Mouse (Mus musculus): ENCODE measurements around the gene Ppm1l. TPM values are rescaled to one million over a fixed set of nuclear protein-coding genes. Genes with fewer than 3 reads are reported as not detected.
A peak's percentile ranks its signal among the peaks of the same experiment; 100 is the strongest.
"Not testable (repeated sequence)": the region's sequence is repeated elsewhere in the genome, so short reads cannot be mapped to it uniquely, and the experiment has no call there.

Gene Ppm1l
- polyA plus RNA-seq, 1 experiment from 2014 or later, result 3.4 TPM

GRCm38 (mm10) chr3:69549602-69550001 lies 232.9 kb downstream of the Ppm1l start:
- Histone ChIP-seq H3K36me3 (ENCODE audit: control insufficient read depth, insufficient read depth, low read length) (no peaks in the 10 kb centered on the region), H3K9me3 (ENCODE audit: control insufficient read depth, low read length) (no peaks in the 10 kb centered on the region), H3K27me3 (replicated peaks; ENCODE audit: control insufficient read depth, insufficient read depth, low read length) (no peaks in the 10 kb centered on the region), H3K9ac (ENCODE audit: low read depth, low read length) (no peak overlapping the region), H3K4me3 (ENCODE audit: low read length) (no peak overlapping the region), H3K27ac (ENCODE audit: low read length) (no peak overlapping the region), H3K4me1 (ENCODE audit: control insufficient read depth, insufficient read depth, low read length) (no peaks in the 10 kb centered on the region), H3K4me2 (ENCODE audit: low read depth, low read length) (no peak overlapping the region)
- ATAC-seq, result no peak
- WGBS, result 79% methylated on average over 4 of the region's 4 CpGs

- Histone ChIP-seq H3K4me2 (ENCODE audit: low read depth, low read length) (no peak overlapping the region), H3K27me3 (replicated peaks; ENCODE audit: control insufficient read depth, insufficient read depth, low read length) (no peaks in the 10 kb centered on the region), H3K9me3 (ENCODE audit: control insufficient read depth, low read length) (no peaks in the 10 kb centered on the region), H3K27ac (ENCODE audit: low read length) (no peak overlapping the region), H3K9ac (ENCODE audit: low read depth, low read length) (no peak overlapping the region), H3K4me3 (ENCODE audit: low read length) (no peak overlapping the region), H3K4me1 (ENCODE audit: control insufficient read depth, insufficient read depth, low read length) (peaks cover 2% of the 10 kb centered on the region; the same call in 1 of the 2 replicates), H3K36me3 (ENCODE audit: control insufficient read depth, insufficient read depth, low read length) (no peaks in the 10 kb centered on the region)
- WGBS, result 80% methylated on average over 6 of the region's 6 CpGs
- no peak for ATAC-seq
These were observed 238.8 kb downstream of the Ppm1l start for GRCm38 (mm10) chr3:69555511-69555910.

GRCm38 (mm10) chr3:69556092-69556778 lies 239.6 kb downstream of the Ppm1l start:
- 81% methylated on average over 12 of the region's 12 CpGs for WGBS
- ATAC-seq, result no peak
- no peaks in the 10 kb centered on the region for H3K9me3 ChIP-seq (ENCODE audit: control insufficient read depth, low read length)
- no peak overlapping the region for H3K27ac ChIP-seq (ENCODE audit: low read length)
- peaks cover 2% of the 10 kb centered on the region; the same call in 1 of the 2 replicates for H3K4me1 ChIP-seq (ENCODE audit: control insufficient read depth, insufficient read depth, low read length)
- H3K4me3 ChIP-seq (ENCODE audit: low read length), result no peak overlapping the region
- no peak overlapping the region for H3K4me2 ChIP-seq (ENCODE audit: low read depth, low read length)
- H3K27me3 ChIP-seq (replicated peaks; ENCODE audit: control insufficient read depth, insufficient read depth, low read length), result no peaks in the 10 kb centered on the region
- H3K9ac ChIP-seq (ENCODE audit: low read depth, low read length), result no peak overlapping the region
- no peaks in the 10 kb centered on the region for H3K36me3 ChIP-seq (ENCODE audit: control insufficient read depth, insufficient read depth, low read length)

- H3K9ac ChIP-seq (ENCODE audit: low read depth, low read length), result no peak overlapping the region
- WGBS, result 66% methylated on average over 6 of the region's 6 CpGs
- H3K4me3 ChIP-seq (ENCODE audit: low read length), result no peak overlapping the region
- H3K4me1 ChIP-seq (ENCODE audit: control insufficient read depth, insufficient read depth, low read length), result peaks cover 2% of the 10 kb centered on the region; the same call in 1 of the 2 replicates
- H3K36me3 ChIP-seq (ENCODE audit: control insufficient read depth, insufficient read depth, low read length), result no peaks in the 10 kb centered on the region
- no peak overlapping the region for H3K27ac ChIP-seq (ENCODE audit: low read length)
- ATAC-seq, result no peak
- H3K4me2 ChIP-seq (ENCODE audit: low read depth, low read length), result no peak overlapping the region
- no peaks in the 10 kb centered on the region for H3K9me3 ChIP-seq (ENCODE audit: control insufficient read depth, low read length)
- H3K27me3 ChIP-seq (replicated peaks; ENCODE audit: control insufficient read depth, insufficient read depth, low read length), result no peaks in the 10 kb centered on the region
These were observed 242.8 kb downstream of the Ppm1l start for GRCm38 (mm10) chr3:69559316-69559974.

GRCm38 (mm10) chr3:69559975-69560330 lies 243.3 kb downstream of the Ppm1l start:
- 0 out of 2 replicates have a peak, but pooled peaks have one; percentile 40 for ATAC-seq

GRCm38 (mm10) chr3:69561686-69562085 lies 245.0 kb downstream of the Ppm1l start:
- peaks cover 2% of the 10 kb centered on the region; the same call in 1 of the 2 replicates for H3K4me1 ChIP-seq (ENCODE audit: control insufficient read depth, insufficient read depth, low read length)
- no peaks in the 10 kb centered on the region for H3K9me3 ChIP-seq (ENCODE audit: control insufficient read depth, low read length)
- no peak overlapping the region for H3K4me2 ChIP-seq (ENCODE audit: low read depth, low read length)
- no peak overlapping the region for H3K27ac ChIP-seq (ENCODE audit: low read length)
- H3K4me3 ChIP-seq (ENCODE audit: low read length), result no peak overlapping the region
- 64% methylated on average over 5 of the region's 5 CpGs for WGBS
- no peak for ATAC-seq
- H3K9ac ChIP-seq (ENCODE audit: low read depth, low read length), result no peak overlapping the region
- no peaks in the 10 kb centered on the region for H3K36me3 ChIP-seq (ENCODE audit: control insufficient read depth, insufficient read depth, low read length)
- H3K27me3 ChIP-seq (replicated peaks; ENCODE audit: control insufficient read depth, insufficient read depth, low read length), result no peaks in the 10 kb centered on the region

More at GRCm38 (mm10) chr3:69559975-69560330, 243.3 kb downstream of the Ppm1l start:
- no peak overlapping the region for H3K4me2 ChIP-seq (ENCODE audit: low read depth, low read length)
- H3K4me3 ChIP-seq (ENCODE audit: low read length), result no peak overlapping the region
- 61% methylated on average over 7 of the region's 7 CpGs for WGBS
- no peaks in the 10 kb centered on the region for H3K27me3 ChIP-seq (replicated peaks; ENCODE audit: control insufficient read depth, insufficient read depth, low read length)
- no peaks in the 10 kb centered on the region for H3K36me3 ChIP-seq (ENCODE audit: control insufficient read depth, insufficient read depth, low read length)
- no peak overlapping the region for H3K27ac ChIP-seq (ENCODE audit: low read length)
- H3K9ac ChIP-seq (ENCODE audit: low read depth, low read length), result no peak overlapping the region
- H3K9me3 ChIP-seq (ENCODE audit: control insufficient read depth, low read length), result no peaks in the 10 kb centered on the region
- H3K4me1 ChIP-seq (ENCODE audit: control insufficient read depth, insufficient read depth, low read length), result peaks cover 2% of the 10 kb centered on the region; the same call in 1 of the 2 replicates

GRCm38 (mm10) chr3:69563406-69563805 lies 246.7 kb downstream of the Ppm1l start:
- Histone ChIP-seq H3K4me3 (ENCODE audit: low read length) (no peak overlapping the region), H3K27me3 (replicated peaks; ENCODE audit: control insufficient read depth, insufficient read depth, low read length) (no peaks in the 10 kb centered on the region), H3K9ac (ENCODE audit: low read depth, low read length) (no peak overlapping the region), H3K9me3 (ENCODE audit: control insufficient read depth, low read length) (no peaks in the 10 kb centered on the region), H3K27ac (ENCODE audit: low read length) (no peak overlapping the region), H3K36me3 (ENCODE audit: control insufficient read depth, insufficient read depth, low read length) (no peaks in the 10 kb centered on the region), H3K4me1 (ENCODE audit: control insufficient read depth, insufficient read depth, low read length) (peaks cover 1% of the 10 kb centered on the region; the same call in 1 of the 2 replicates), H3K4me2 (ENCODE audit: low read depth, low read length) (no peak overlapping the region)
- 67% methylated on average over 4 of the region's 6 CpGs for WGBS
- no peak for ATAC-seq

GRCm38 (mm10) chr3:69565586-69565985 lies 248.9 kb downstream of the Ppm1l start:
- not testable (repeated sequence) for H3K27me3 ChIP-seq (replicated peaks; ENCODE audit: control insufficient read depth, insufficient read depth, low read length); H3K9ac ChIP-seq (ENCODE audit: low read depth, low read length); ATAC-seq; H3K4me3 ChIP-seq (ENCODE audit: low read length); H3K9me3 ChIP-seq (ENCODE audit: control insufficient read depth, low read length); H3K4me2 ChIP-seq (ENCODE audit: low read depth, low read length); H3K36me3 ChIP-seq (ENCODE audit: control insufficient read depth, insufficient read depth, low read length); H3K27ac ChIP-seq (ENCODE audit: low read length); H3K4me1 ChIP-seq (ENCODE audit: control insufficient read depth, insufficient read depth, low read length)
- 89% methylated on average over 1 of the region's 1 CpGs for WGBS

GRCm38 (mm10) chr3:69572561-69572960 lies 255.9 kb downstream of the Ppm1l start:
- Histone ChIP-seq H3K9me3 (ENCODE audit: control insufficient read depth, low read length) (no peaks in the 10 kb centered on the region), H3K4me3 (ENCODE audit: low read length) (no peak overlapping the region), H3K36me3 (ENCODE audit: control insufficient read depth, insufficient read depth, low read length) (no peaks in the 10 kb centered on the region), H3K4me2 (ENCODE audit: low read depth, low read length) (no peak overlapping the region), H3K9ac (ENCODE audit: low read depth, low read length) (no peak overlapping the region), H3K27me3 (replicated peaks; ENCODE audit: control insufficient read depth, insufficient read depth, low read length) (no peaks in the 10 kb centered on the region), H3K27ac (ENCODE audit: low read length) (no peak overlapping the region), H3K4me1 (ENCODE audit: control insufficient read depth, insufficient read depth, low read length) (no peaks in the 10 kb centered on the region)
- ATAC-seq, result no peak
- 89% methylated on average over 5 of the region's 5 CpGs for WGBS

All from intestine, embryonic 16.5 days (tissue).